In the genomic region with DNA sequence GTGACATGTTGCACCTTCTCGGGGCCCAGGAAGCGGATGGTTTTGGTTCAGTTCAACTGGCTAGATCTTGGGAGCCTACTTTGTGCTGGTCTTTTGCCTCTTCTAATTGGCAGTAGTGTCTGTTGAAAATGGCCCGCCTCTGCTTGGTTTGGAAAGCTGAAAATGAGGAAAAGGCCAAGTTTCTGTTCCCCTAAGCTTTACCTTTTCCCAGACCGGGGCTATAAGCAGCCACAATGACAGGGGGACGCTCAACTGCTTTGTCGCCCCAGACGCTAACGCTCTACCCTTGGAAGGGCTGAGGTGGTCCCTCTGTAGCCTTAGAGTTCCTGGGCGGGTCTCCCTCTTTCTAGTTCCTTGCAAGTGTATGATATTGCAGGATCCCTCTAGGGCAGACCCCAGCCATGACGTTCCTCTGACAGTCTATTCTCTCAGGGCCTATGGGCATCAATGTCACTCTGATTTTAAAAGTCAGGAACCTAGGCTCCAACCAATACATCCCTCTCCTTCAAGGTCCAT, we compare ENCODE assay signal across 9 mouse cellular contexts.
DNase-seq lines count a peak whose midpoint lies in the region; ATAC-seq and TF ChIP-seq lines count a peak whose summit lies in the region.
"Had no signal": no experiment of that assay in that cellular context is flagged by ENCODE, and none has a peak within 500 bp of the region (broad histone marks: within the 10 kb centered on the region; RNA-seq: fewer than 3 reads in every experiment).

No protein-coding gene starts in this region.

- no peak for ATAC-seq in lung, embryonic 16.5 days (ENCODE audit: low read depth)
- peak; percentile 42 for ATAC-seq in forebrain, embryonic 14.5 days
- ATAC-seq in limb, embryonic 14.5 days (ENCODE audit: low FRiP score, low read depth): no peak
- ATAC-seq: Patski had no signal

- H3K4me2 ChIP-seq in lung, embryonic 16.5 days (ENCODE audit: low read depth, low read length): peak overlapping the region; percentile 34
- peak overlapping the region; percentile 48 for H3K4me2 ChIP-seq in forebrain, embryonic 14.5 days (ENCODE audit: low read length)
- peak overlapping the region; percentile 45 for H3K4me2 ChIP-seq in limb, embryonic 14.5 days (replicated peaks; ENCODE audit: low read depth, low read length, severe bottlenecking)

- no peak for TF ChIP-seq POLR2A in limb, embryonic 14.5 days (IDR thresholded peaks at IDR 0.05; ENCODE audit: borderline replicate concordance, extremely low read depth, insufficient read depth, insufficient read length)
- TF ChIP-seq POLR2A in olfactory bulb, adult 2 months (IDR thresholded peaks at IDR 0.05; ENCODE audit: insufficient read depth, low read depth, low read length): no peak

- H3K9ac ChIP-seq in lung, embryonic 16.5 days (ENCODE audit: low read length): peak overlapping the region; percentile 29
- peak overlapping the region; percentile 32 for H3K9ac ChIP-seq in forebrain, embryonic 14.5 days (ENCODE audit: low read length)
- 0 out of 2 replicates have a peak overlapping the region, but pooled peaks have one; percentile 28 for H3K9ac ChIP-seq in limb, embryonic 14.5 days (ENCODE audit: low read depth, low read length, severe bottlenecking)

- no peaks in the 10 kb centered on the region for H3K9me3 ChIP-seq in lung, embryonic 16.5 days (ENCODE audit: control insufficient read depth, low read length)
- H3K9me3 ChIP-seq in forebrain, embryonic 14.5 days (replicated peaks; ENCODE audit: control insufficient read depth, low read length): no peaks in the 10 kb centered on the region
- H3K9me3 ChIP-seq in limb, embryonic 14.5 days (ENCODE audit: control insufficient read depth, low read length): no peaks in the 10 kb centered on the region

- H3K4me1 ChIP-seq in lung, embryonic 16.5 days (replicated peaks; ENCODE audit: control insufficient read depth, insufficient read depth, low read length): peaks cover 22% of the 10 kb centered on the region
- H3K4me1 ChIP-seq in forebrain, embryonic 14.5 days (ENCODE audit: control insufficient read depth, insufficient read depth, low read length): peaks cover 18% of the 10 kb centered on the region
- H3K4me1 ChIP-seq in limb, embryonic 14.5 days (ENCODE audit: control insufficient read depth, insufficient read depth, low read length): peaks cover 18% of the 10 kb centered on the region
- H3K4me1 ChIP-seq in olfactory bulb, adult 2 months (ENCODE audit: control insufficient read depth, insufficient read depth, low read length): peaks cover 26% of the 10 kb centered on the region

- H3K27me3 ChIP-seq in lung, embryonic 16.5 days (ENCODE audit: control insufficient read depth, insufficient read depth, low read depth, low read length): no peaks in the 10 kb centered on the region
- H3K27me3 ChIP-seq in forebrain, embryonic 14.5 days (replicated peaks; ENCODE audit: control insufficient read depth, insufficient read depth, low read length): no peaks in the 10 kb centered on the region
- H3K27me3 ChIP-seq in limb, embryonic 14.5 days (ENCODE audit: control insufficient read depth, insufficient read depth, low read length): no peaks in the 10 kb centered on the region
- H3K27me3 ChIP-seq: Patski had no signal

- H3K36me3 ChIP-seq in lung, embryonic 16.5 days (ENCODE audit: control insufficient read depth, insufficient read depth, low read length): peaks cover 2% of the 10 kb centered on the region; the same call in 1 of the 2 replicates
- H3K36me3 ChIP-seq in forebrain, embryonic 14.5 days (ENCODE audit: control insufficient read depth, insufficient read depth, low read length): no peaks in the 10 kb centered on the region
- H3K36me3 ChIP-seq in limb, embryonic 14.5 days (ENCODE audit: control insufficient read depth, insufficient read depth, low read length): no peaks in the 10 kb centered on the region

- 62% methylated on average over 10 of the region's 10 CpGs for WGBS in lung, embryonic 16.5 days
- WGBS in forebrain, embryonic 14.5 days: 12% methylated on average over 10 of the region's 10 CpGs
- WGBS in limb, embryonic 14.5 days: 65% methylated on average over 10 of the region's 10 CpGs
- 36% methylated on average over 10 of the region's 10 CpGs for WGBS in olfactory bulb, adult 2 months

- peak overlapping the region; percentile 73 for H3K27ac ChIP-seq in lung, embryonic 16.5 days (ENCODE audit: low read length)
- peak overlapping the region; percentile 86 for H3K27ac ChIP-seq in forebrain, embryonic 14.5 days (ENCODE audit: low read depth, low read length)
- H3K27ac ChIP-seq in limb, embryonic 14.5 days (replicated peaks; ENCODE audit: low read depth, low read length): no peak overlapping the region
- peak overlapping the region; percentile 95 for H3K27ac ChIP-seq in olfactory bulb, adult 2 months (ENCODE audit: insufficient read depth, low read depth, low read length)

- peak overlapping the region; percentile 27 for H3K4me3 ChIP-seq in lung, embryonic 16.5 days (ENCODE audit: low read length)
- peak overlapping the region; percentile 5; the same call in 1 of the 2 replicates for H3K4me3 ChIP-seq in forebrain, embryonic 14.5 days (ENCODE audit: low read depth, low read length)
- H3K4me3 ChIP-seq in limb, embryonic 14.5 days (replicated peaks; ENCODE audit: low read length): no peak overlapping the region
- H3K4me3 ChIP-seq in olfactory bulb, adult 2 months (ENCODE audit: insufficient read depth, low read depth, low read length): peak overlapping the region; percentile 45

- intact Hi-C loops in gastrocnemius, postnatal 36 days (cut with DNase I): loop anchor here (5.0 kb wide), 1 partner anchor 82 kb away; no protein-coding TSS in a partner anchor

- no peak for TF ChIP-seq CTCF in olfactory bulb, adult 2 months (IDR thresholded peaks at IDR 0.05; ENCODE audit: insufficient read depth, low read depth, low read length)

- no peak for DNase-seq in lung, postnatal 36 days
- no peak for DNase-seq in forebrain, embryonic 14.5 days (ENCODE audit: low spot score)
- DNase-seq in limb, embryonic 14.5 days (ENCODE audit: low spot score): no peak
- DNase-seq in c-Kit-positive CD71-positive TER-119-positive erythroid progenitor cells, embryonic 14.5 days (ENCODE audit: low spot score): no peak
- no peak for DNase-seq in gastrocnemius, postnatal 36 days
- DNase-seq in layer of hippocampus, postnatal 14 days (ENCODE audit: low spot score in 2 of 2): no peak
